Mouse (Mus musculus): ENCODE measurements around the gene G0s2. TPM values are rescaled to one million over a fixed set of nuclear protein-coding genes. Genes with fewer than 3 reads are reported as not detected.

The G0s2 gene
- polyA plus RNA-seq, 1 experiment from 2014 or later: 11.0 TPM

DNA sequence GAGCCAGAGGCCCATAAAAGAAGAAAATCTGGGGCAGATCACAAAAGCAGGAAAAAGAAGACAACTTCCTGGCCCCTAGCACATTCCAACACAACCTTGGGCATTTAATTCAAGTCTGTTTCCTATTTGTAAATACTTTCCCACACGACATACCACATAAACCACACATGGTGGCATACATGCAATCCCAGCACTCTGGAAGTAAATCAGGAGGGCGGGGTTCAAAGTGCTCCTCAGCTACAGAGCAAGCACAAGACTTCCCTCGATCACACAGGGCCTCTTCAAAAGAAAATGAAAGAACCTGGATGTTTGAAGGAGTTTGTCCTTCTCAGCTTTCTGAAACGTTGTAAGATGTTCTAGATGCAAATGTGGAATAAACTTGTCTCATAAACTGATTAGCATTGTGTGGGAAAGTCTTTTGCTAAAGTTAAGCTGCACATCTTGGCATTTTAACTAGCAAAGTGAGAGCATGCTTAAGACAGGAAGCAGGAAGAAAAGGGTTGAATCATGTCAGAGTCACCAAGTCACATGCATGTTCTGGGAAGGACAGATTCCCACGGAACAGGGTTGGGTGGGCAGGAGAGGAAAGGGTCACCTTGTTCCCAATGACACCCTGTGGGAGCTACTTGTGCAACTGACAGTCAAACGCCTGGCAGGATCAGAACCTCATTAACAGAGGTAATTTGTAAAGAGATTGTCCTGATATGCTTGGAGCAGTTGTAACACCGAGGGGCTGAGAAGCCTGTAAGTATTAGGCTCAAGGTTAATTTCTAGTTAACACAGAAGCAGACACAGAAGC, 46.1 kb downstream of the G0s2 start:
- H3K4me2 ChIP-seq (replicated peaks): no peak overlapping the region
- no peak for ATAC-seq (ENCODE audit: low FRiP score, low read depth)
- H3K9ac ChIP-seq (replicated peaks): no peak overlapping the region
- H3K9me3 ChIP-seq: no peaks in the 10 kb centered on the region
- H3K27me3 ChIP-seq: peaks cover 13% of the 10 kb centered on the region; the same call in 1 of the 2 replicates
- 57% methylated on average over 7 of the region's 7 CpGs for WGBS
- H3K4me1 ChIP-seq: peaks cover 6% of the 10 kb centered on the region; the same call in 1 of the 2 replicates
- H3K27ac ChIP-seq (replicated peaks): no peak overlapping the region
- no peaks in the 10 kb centered on the region for H3K36me3 ChIP-seq
- no peak overlapping the region for H3K4me3 ChIP-seq

DNA sequence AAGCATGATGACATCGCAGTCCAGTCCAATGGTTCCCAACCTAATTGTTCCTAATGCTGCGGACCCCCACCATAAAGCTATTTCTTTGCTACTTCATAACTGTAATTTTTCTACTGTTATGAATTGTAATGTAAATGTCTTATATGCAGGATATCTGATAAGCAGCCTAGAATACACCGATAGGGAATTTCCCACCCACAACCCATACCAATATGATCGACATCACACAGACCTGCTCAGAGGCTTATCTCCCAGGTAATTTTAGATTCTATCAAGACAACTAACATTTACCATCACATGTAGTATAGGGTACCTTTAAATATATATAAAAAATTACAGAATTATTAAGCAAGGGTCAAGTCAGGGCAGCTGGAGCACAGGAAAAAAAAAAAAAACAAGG, 46.9 kb downstream of the G0s2 start:
- Histone ChIP-seq H3K27ac (replicated peaks) (no peak overlapping the region), H3K36me3 (no peaks in the 10 kb centered on the region), H3K9me3 (no peaks in the 10 kb centered on the region), H3K27me3 (peaks cover 6% of the 10 kb centered on the region; the same call in 1 of the 2 replicates), H3K4me3 (no peak overlapping the region), H3K4me1 (peaks cover 6% of the 10 kb centered on the region; the same call in 1 of the 2 replicates), H3K4me2 (replicated peaks) (no peak overlapping the region), H3K9ac (replicated peaks) (no peak overlapping the region)
- ATAC-seq (ENCODE audit: low FRiP score, low read depth): no peak
- 94% methylated on average over 4 of the region's 4 CpGs for WGBS

DNA sequence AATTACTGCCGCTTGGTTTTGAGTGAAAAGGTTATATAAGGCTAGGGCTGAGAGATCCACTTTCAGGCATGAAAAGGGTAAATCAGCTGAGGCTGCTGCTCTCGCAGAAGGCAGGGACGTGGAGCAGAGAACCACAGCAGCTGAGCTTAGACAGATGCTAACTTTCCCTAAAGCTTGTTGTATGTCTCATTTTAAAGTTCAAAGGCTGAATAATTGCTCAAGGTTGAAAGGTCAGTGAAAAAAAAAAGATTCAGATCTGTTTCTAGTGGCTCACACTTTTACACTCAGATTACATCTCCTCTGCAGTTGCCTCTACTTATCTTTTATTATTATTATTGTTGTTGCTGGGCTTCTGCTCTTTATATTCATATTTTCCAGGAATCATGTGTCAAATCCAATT, 47.5 kb downstream of the G0s2 start:
- no peaks in the 10 kb centered on the region for H3K9me3 ChIP-seq
- H3K4me2 ChIP-seq (replicated peaks): no peak overlapping the region
- H3K36me3 ChIP-seq: no peaks in the 10 kb centered on the region
- H3K27me3 ChIP-seq: 0 out of 2 replicates have a peak, but pooled peaks cover 4% of the 10 kb centered on the region
- H3K4me3 ChIP-seq: no peak overlapping the region
- 34% methylated on average over 3 of the region's 3 CpGs for WGBS
- H3K9ac ChIP-seq (replicated peaks): no peak overlapping the region
- peaks cover 6% of the 10 kb centered on the region; the same call in 1 of the 2 replicates for H3K4me1 ChIP-seq
- no peak overlapping the region for H3K27ac ChIP-seq (replicated peaks)
- no peak for ATAC-seq (ENCODE audit: low FRiP score, low read depth)

Other genes starting within 250 kb of the G0s2 start
- gene Syt14, start 237.4 kb downstream of the G0s2 start, polyA plus RNA-seq (2016; fragmentation: Nextera tagmentation; extraction: Ambion mirVana): 8.8 and 9.1 TPM in 2 replicates
- 8.3 and 8.8 TPM in 2 replicates for gene Diexf, start 142.9 kb downstream of the G0s2 start, polyA plus RNA-seq (2016; fragmentation: Nextera tagmentation; extraction: Ambion mirVana)
- 1.3 and 2.2 TPM in 2 replicates for gene Irf6, start 120.1 kb downstream of the G0s2 start, polyA plus RNA-seq (2016; fragmentation: Nextera tagmentation; extraction: Ambion mirVana)
- 15.1 and 16.6 TPM in 2 replicates for gene A130010J15Rik, start 105.2 kb downstream of the G0s2 start, polyA plus RNA-seq (2016; fragmentation: Nextera tagmentation; extraction: Ambion mirVana)
- gene Traf3ip3, start 71.5 kb downstream of the G0s2 start, polyA plus RNA-seq (2016; fragmentation: Nextera tagmentation; extraction: Ambion mirVana): 2.1 and 2.2 TPM in 2 replicates
- 0.27 and 0.56 TPM in 2 replicates for gene Lamb3, start 65.5 kb downstream of the G0s2 start, polyA plus RNA-seq (2016; fragmentation: Nextera tagmentation; extraction: Ambion mirVana)
- not detected in 2 replicates for gene Hsd11b1, start 9.1 kb downstream of the G0s2 start, polyA plus RNA-seq (2016; fragmentation: Nextera tagmentation; extraction: Ambion mirVana)
- 28.1 and 28.7 TPM in 2 replicates for gene Camk1g, start 97.1 kb upstream of the G0s2 start, polyA plus RNA-seq (2016; fragmentation: Nextera tagmentation; extraction: Ambion mirVana)

Data from midbrain, embryonic 12.5 days (tissue).